Mouse (Mus musculus): Measurements from ENCODE around the gene Dpy19l3. TPM values are rescaled to one million over a fixed set of nuclear protein-coding genes. Genes with fewer than 3 reads are reported as not detected.

Gene Dpy19l3
- polyA plus RNA-seq, 1 experiment from 2014 or later, result 51.0 TPM

GRCm38 (mm10) chr7:35640072-35640471 is 114.2 kb downstream of the Dpy19l3 start:
- no peak overlapping the region for H3K9ac ChIP-seq (ENCODE audit: low read depth, low read length)
- WGBS, result 87% methylated on average over 6 of the region's 6 CpGs
- H3K9me3 ChIP-seq (ENCODE audit: control insufficient read depth, low read length), result no peaks in the 10 kb centered on the region
- peaks cover 56% of the 10 kb centered on the region for H3K36me3 ChIP-seq (ENCODE audit: control insufficient read depth, insufficient read depth, low read length)
- ATAC-seq, result no peak
- no peaks in the 10 kb centered on the region for H3K4me1 ChIP-seq (ENCODE audit: control insufficient read depth, insufficient read depth, low read depth, low read length)
- no peak overlapping the region for H3K27ac ChIP-seq (ENCODE audit: low read depth, low read length)
- H3K27me3 ChIP-seq (replicated peaks; ENCODE audit: control insufficient read depth, insufficient read depth, low read length), result no peaks in the 10 kb centered on the region
- H3K4me3 ChIP-seq (ENCODE audit: low read length), result no peak overlapping the region
- no peak overlapping the region for H3K4me2 ChIP-seq (ENCODE audit: low read length)

- peaks cover 39% of the 10 kb centered on the region for H3K36me3 ChIP-seq (ENCODE audit: control insufficient read depth, insufficient read depth, low read length)
- 92% methylated on average over 9 of the region's 9 CpGs for WGBS
- no peak overlapping the region for H3K9ac ChIP-seq (ENCODE audit: low read depth, low read length)
- no peaks in the 10 kb centered on the region for H3K9me3 ChIP-seq (ENCODE audit: control insufficient read depth, low read length)
- no peak for ATAC-seq
- H3K4me1 ChIP-seq (ENCODE audit: control insufficient read depth, insufficient read depth, low read depth, low read length), result no peaks in the 10 kb centered on the region
- no peaks in the 10 kb centered on the region for H3K27me3 ChIP-seq (replicated peaks; ENCODE audit: control insufficient read depth, insufficient read depth, low read length)
- no peak overlapping the region for H3K4me3 ChIP-seq (ENCODE audit: low read length)
- H3K27ac ChIP-seq (ENCODE audit: low read depth, low read length), result no peak overlapping the region
- H3K4me2 ChIP-seq (ENCODE audit: low read length), result no peak overlapping the region
These were observed 117.4 kb downstream of the Dpy19l3 start for GRCm38 (mm10) chr7:35636874-35637273.

- Histone ChIP-seq H3K9me3 (ENCODE audit: control insufficient read depth, low read length) (no peaks in the 10 kb centered on the region), H3K27ac (ENCODE audit: low read depth, low read length) (no peak overlapping the region), H3K27me3 (replicated peaks; ENCODE audit: control insufficient read depth, insufficient read depth, low read length) (no peaks in the 10 kb centered on the region), H3K4me1 (ENCODE audit: control insufficient read depth, insufficient read depth, low read depth, low read length) (no peaks in the 10 kb centered on the region), H3K4me3 (ENCODE audit: low read length) (no peak overlapping the region), H3K36me3 (ENCODE audit: control insufficient read depth, insufficient read depth, low read length) (peaks cover 36% of the 10 kb centered on the region), H3K9ac (ENCODE audit: low read depth, low read length) (no peak overlapping the region), H3K4me2 (ENCODE audit: low read length) (no peak overlapping the region)
- WGBS, result 73% methylated on average over 6 of the region's 6 CpGs
- ATAC-seq, result no peak
These were observed 118.0 kb downstream of the Dpy19l3 start for GRCm38 (mm10) chr7:35636229-35636628.

Other genes with a start within 250 kb of the Dpy19l3 start
- 0.62 and 0.81 TPM in 2 replicates for gene Tdrd12, start 216.7 kb downstream of the Dpy19l3 start, polyA plus RNA-seq (2015; fragmentation: Nextera tagmentation; extraction: Ambion mirVana)
- 112 and 129 TPM in 2 replicates for gene Nudt19, start 198.2 kb downstream of the Dpy19l3 start, polyA plus RNA-seq (2015; fragmentation: Nextera tagmentation; extraction: Ambion mirVana)
- 0.07 and 0.10 TPM in 2 replicates for gene Rgs9bp, start 168.9 kb downstream of the Dpy19l3 start, polyA plus RNA-seq (2015; fragmentation: Nextera tagmentation; extraction: Ambion mirVana)
- gene Ankrd27, start 168.2 kb downstream of the Dpy19l3 start, polyA plus RNA-seq (2015; fragmentation: Nextera tagmentation; extraction: Ambion mirVana), result 17.3 and 21.4 TPM in 2 replicates
- gene Pdcd5, start 106.9 kb downstream of the Dpy19l3 start, polyA plus RNA-seq (2015; fragmentation: Nextera tagmentation; extraction: Ambion mirVana), result 244 and 248 TPM in 2 replicates
- 11.8 and 12.0 TPM in 2 replicates for gene Zfp507, start 48.5 kb upstream of the Dpy19l3 start, polyA plus RNA-seq (2015; fragmentation: Nextera tagmentation; extraction: Ambion mirVana)